Mouse (Mus musculus) heart, postnatal 0 days (tissue): ENCODE measurements around the gene Rab7.

Source experiments
- CTCF ChIP-seq: IDR thresholded peaks from 2 replicates; pipeline ENCODE4 v1.5.1; 2016; ENCODE audit warnings: antibody characterized with exemption, control low read depth, low read depth
- EP300 ChIP-seq: IDR thresholded peaks from 2 replicates; pipeline ENCODE4 v1.6.1; 2016; ENCODE audit warnings: antibody characterized with exemption, low read depth

- TF ChIP-seq CTCF (no peak), EP300 (no peak)
Measured at GRCm38 (mm10) chr6:88071216-88071615, 26.1 kb upstream of the Rab7 start.
